Mouse (Mus musculus) T-helper 1 cell (primary cell): ENCODE data around the gene Ylpm1.

Experiments
- in situ Hi-C: fragments of 300-600 bp; cut with MboI, MseI; formaldehyde crosslinking; loops from one replicate; pipeline ENCODE4 v1.15.1; 2025; ENCODE audit warnings: high pct_unique_total_duplicates

The Ylpm1 gene

GRCm38 (mm10) chr12:85108643-85109042 lies 112.5 kb downstream of the Ylpm1 start:
- in situ Hi-C loops, result no loop called here

DNA sequence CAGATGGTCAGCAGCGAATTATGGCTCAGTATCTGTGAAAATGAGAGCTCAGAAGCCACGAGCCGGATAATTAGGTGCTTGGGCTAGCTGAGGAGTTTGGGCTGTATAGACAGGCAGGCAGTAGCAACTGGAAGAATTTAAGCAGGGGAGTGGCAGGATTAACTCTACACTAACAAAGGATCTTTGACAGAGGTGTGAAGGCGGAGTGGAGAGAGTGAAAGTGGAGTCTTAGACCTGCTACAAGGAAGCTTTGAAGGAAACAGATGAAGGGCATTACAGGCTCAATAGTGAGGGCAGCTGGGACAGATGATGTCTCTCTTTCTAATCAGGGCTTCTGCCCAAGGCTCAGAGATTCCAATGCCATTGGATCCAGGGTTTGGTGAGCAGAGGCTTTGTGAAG lies 113.3 kb downstream of the Ylpm1 start:
- in situ Hi-C loops, result no loop called here

- in situ Hi-C loops, result no loop called here
Observed at GRCm38 (mm10) chr12:85110011-85110697, 114.0 kb downstream of the Ylpm1 start.

DNA sequence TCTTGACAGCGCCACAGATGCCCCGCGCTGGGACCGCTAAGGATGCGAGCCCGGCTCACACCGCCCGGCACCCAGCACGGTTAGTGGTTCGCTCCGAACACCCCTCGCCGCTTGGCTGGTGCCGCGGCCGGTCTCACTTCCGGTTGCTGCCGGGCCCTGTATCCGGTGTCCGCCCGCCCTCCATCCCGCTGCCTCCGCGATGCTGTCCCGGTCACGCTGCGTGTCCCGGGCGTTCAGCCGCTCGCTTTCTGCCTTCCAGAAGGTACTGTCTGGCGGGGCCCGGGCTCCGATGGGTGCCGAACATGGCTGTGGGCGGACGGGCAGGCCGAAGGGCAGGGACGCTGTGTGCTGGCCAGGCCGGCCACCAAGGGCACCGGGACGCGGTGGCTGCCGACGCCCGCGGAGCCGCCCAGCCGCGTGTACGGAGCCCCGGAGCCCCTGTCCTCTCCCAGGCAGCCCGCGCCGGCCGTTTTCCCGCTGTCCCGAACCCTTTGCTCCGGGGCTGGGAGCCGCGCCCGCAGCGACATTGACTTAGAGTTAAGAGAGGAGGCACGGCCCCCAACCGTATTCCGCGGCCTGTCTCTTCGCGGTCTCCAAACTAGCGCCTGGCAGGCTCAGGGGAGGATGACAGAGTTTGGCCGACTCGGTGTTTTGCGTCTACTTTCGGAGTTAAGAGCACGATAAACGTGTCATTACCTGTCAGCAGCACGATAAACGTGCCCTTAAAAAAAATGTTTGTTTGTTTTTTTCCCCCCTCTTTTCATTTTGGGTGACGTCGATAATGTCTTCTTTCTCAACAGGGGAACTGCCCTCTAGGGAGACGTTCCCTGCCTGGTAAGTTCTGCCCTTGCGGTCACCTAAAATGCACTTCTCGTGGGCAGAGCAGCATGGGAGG lies 114.8 kb downstream of the Ylpm1 start, which contains the start of the genes Prox2 and Dlst:
Gene Prox2, minus strand, starts transcription at position 62 of the 895 bp plus-strand sequence.
Gene Dlst, plus strand, starts transcription at position 136 of the 895 bp plus-strand sequence.
- in situ Hi-C loops, result no loop called here

DNA sequence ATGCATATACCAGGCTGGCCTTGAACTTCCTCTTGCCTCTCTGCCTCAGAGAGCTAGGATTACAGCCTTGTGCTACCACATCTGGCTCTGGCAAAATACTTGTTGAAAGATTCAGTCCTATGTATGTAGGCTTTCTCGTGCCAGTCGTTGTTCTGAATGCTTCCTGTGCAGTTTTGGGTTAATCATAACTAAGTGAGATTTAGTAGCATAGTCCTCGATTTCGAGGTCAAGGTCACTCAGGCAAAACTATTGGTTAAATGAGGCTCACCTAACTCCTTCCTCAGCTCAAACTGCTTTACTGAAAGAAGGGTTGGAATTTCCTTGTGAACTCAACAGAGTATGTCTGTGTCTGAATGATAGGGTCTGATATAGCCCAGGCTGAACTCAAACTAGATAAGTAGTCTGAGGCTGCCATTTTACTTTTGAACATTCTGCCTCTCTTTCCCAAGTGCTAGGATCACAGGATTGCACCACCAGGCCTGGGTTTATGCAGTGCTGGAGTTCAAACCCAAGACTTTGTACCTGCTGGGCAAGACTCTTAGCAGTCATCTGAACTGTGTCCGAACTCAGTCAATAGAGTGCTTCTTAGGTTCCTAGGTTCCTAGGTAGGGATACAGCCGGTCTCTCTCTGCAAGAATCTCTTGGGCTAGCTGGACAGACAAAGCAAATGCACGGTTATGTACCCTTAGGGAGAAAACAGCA lies 116.6 kb downstream of the Ylpm1 start:
- in situ Hi-C loops, result no loop called here

DNA sequence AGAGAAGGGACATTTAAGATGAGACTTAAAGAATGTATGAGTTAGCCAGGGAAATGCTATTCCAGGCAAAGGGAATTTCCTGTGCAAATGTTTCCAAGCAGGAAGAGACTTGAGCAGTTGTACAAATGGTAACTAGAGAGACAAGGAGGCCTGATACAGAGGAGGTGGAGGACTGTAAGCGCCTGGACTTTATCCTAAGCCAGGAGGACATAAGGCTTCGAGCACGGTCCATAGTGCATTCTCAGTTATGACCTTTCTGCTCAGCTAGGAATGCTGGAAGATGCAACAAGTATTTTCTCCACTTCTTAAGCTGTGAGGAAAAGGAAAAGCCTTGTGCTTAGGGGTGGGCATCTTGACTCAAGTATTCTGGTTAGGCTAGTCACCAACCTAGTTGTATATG lies 117.2 kb downstream of the Ylpm1 start:
- in situ Hi-C loops, result no loop called here

DNA sequence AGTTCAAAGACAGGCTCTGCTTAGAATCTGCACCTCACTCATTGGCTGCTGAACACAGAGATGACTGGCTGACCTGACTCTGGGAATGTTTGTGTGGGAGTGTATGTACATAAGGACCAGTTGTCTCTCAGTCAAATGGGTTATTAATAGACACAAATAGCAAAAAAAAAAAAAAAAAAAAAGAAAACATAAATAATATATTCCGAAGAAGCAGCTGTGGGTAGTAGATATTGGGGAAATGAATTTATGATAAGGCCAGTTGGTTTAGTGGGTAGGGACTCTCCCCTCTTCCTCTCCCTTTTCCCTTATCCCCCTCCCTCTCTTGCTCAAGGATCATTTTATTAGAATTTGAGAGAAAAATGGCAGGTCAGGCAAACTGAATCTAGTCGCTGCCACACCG lies 117.8 kb downstream of the Ylpm1 start:
- in situ Hi-C loops, result no loop called here

DNA sequence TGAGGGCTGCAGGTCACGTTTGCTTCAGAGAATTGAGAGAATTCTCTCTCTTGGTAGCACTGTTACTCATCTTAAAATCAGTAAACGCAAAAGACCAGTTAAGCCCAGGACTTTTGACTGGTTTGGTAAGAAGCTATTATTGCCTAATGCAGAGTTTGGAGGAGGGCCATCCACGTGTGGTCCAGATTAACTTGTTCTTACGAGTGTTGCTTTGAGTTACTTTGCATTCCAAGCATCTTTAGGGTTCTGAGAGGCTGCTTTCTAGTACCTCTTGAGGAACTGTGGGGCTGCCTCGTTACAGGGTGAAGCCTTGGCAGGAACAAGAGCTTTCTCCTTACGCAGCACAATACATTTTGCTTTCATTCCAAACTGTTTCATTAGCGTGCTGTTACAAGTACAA lies 119.6 kb downstream of the Ylpm1 start:
- in situ Hi-C loops, result no loop called here
